Mouse (Mus musculus) midbrain, embryonic 11.5 days (tissue): ENCODE measurements around the gene Wwox. TPM values are rescaled to one million over a fixed set of nuclear protein-coding genes. Genes with fewer than 3 reads are reported as not detected.
A peak's percentile ranks its signal among the peaks of the same experiment; 100 is the strongest.

Experiments used
- ATAC-seq: fragments of 200-750 bp; cut with Nextera tagmentation; 2 replicates; pipeline ENCODE4 v1.8.0; 2017; ENCODE audit warnings: moderate TSS enrichment, moderate library complexity; ENCODE audit not compliant: low FRiP score
- DNase-seq: peaks from one replicate; pipeline ENCODE4 v3.0.0; 2015; ENCODE audit warnings: low spot score; ENCODE audit errors: missing footprints
- H3K27ac ChIP-seq: fragments of 300-500 bp; sonication (generic); 2 replicates; pipeline ENCODE4 v1.5.1; 2014; ENCODE audit warnings: low read depth, low read length
- H3K27me3 ChIP-seq: fragments of 300-500 bp; sonication (generic); 2 replicates; pipeline ENCODE4 v1.6.1; 2014; ENCODE audit warnings: mild to moderate bottlenecking, low read length, moderate library complexity, mixed read lengths; ENCODE audit not compliant: control insufficient read depth, insufficient read depth
- H3K36me3 ChIP-seq: fragments of 300-500 bp; sonication (generic); 2 replicates; pipeline ENCODE4 v1.6.1; 2014; ENCODE audit warnings: mild to moderate bottlenecking, low read length, moderate library complexity, mixed read lengths; ENCODE audit not compliant: control insufficient read depth, insufficient read depth
- H3K4me1 ChIP-seq: fragments of 300-500 bp; sonication (generic); 2 replicates; pipeline ENCODE4 v1.6.1; 2014; ENCODE audit warnings: low read length; ENCODE audit not compliant: control insufficient read depth, insufficient read depth
- H3K4me2 ChIP-seq: fragments of 300-500 bp; sonication (generic); 2 replicates; pipeline ENCODE4 v1.6.1; 2014; ENCODE audit warnings: mild to moderate bottlenecking, moderate library complexity
- H3K4me3 ChIP-seq: fragments of 300-500 bp; sonication (generic); 2 replicates; pipeline ENCODE4 v1.5.1; 2014; ENCODE audit warnings: low read depth, low read length
- H3K9ac ChIP-seq: fragments of 300-500 bp; sonication (generic); 2 replicates; pipeline ENCODE4 v1.6.1; 2014; ENCODE audit warnings: low read length
- H3K9me3 ChIP-seq: fragments of 300-500 bp; sonication (generic); 2 replicates; pipeline ENCODE4 v1.6.1; 2016; ENCODE audit warnings: low read length; ENCODE audit not compliant: control insufficient read depth
- WGBS: fragments of 180-500 bp; shearing (Covaris S2); extraction: QIAGEN DNeasy Blood & Tissue Kit; methylation state at CpG from one replicate; pipeline ENCODE4 v1.1.7; 2014; 5-methylcytosine and 5-hydroxymethylcytosine counted together
- polyA plus RNA-seq: library from polyadenylated mRNA; unstranded; fragments of >200 nt; fragmentation: Nextera tagmentation; extraction: Ambion mirVana; gene quantifications from 2 replicates; pipeline ENCODE4 v1.2.1, GENCODE M21; 2014

Wwox gene
- polyA plus RNA-seq, 1 experiment from 2014 or later = 12.1 TPM

- H3K4me3 ChIP-seq = no peak overlapping the region
- 27% methylated on average over 9 of the region's 9 CpGs for WGBS
- H3K27me3 ChIP-seq = no peaks in the 10 kb centered on the region; the same call in 1 of the 2 replicates
- no peak overlapping the region for H3K4me2 ChIP-seq
- no peak overlapping the region for H3K9ac ChIP-seq
- H3K4me1 ChIP-seq = peaks cover 3% of the 10 kb centered on the region; the same call in 1 of the 2 replicates
- H3K9me3 ChIP-seq = no peaks in the 10 kb centered on the region
- DNase-seq (no peak), ATAC-seq (no peak)
- H3K36me3 ChIP-seq = no peaks in the 10 kb centered on the region
- no peak overlapping the region for H3K27ac ChIP-seq
These were observed 798.1 kb downstream of the Wwox start for GRCm38 (mm10) chr8:115237596-115237995.

- no peak overlapping the region for H3K27ac ChIP-seq
- 25% methylated on average over 9 of the region's 9 CpGs for WGBS
- H3K9me3 ChIP-seq = no peaks in the 10 kb centered on the region
- H3K36me3 ChIP-seq = no peaks in the 10 kb centered on the region
- H3K4me3 ChIP-seq = no peak overlapping the region
- 0 out of 2 replicates have a peak, but pooled peaks have one; percentile 16 for ATAC-seq
- no peak for DNase-seq
- H3K4me1 ChIP-seq = no peaks in the 10 kb centered on the region
- H3K27me3 ChIP-seq = no peaks in the 10 kb centered on the region
- H3K9ac ChIP-seq = no peak overlapping the region
- H3K4me2 ChIP-seq = no peak overlapping the region
These were observed 804.1 kb downstream of the Wwox start for GRCm38 (mm10) chr8:115243465-115244027.

GRCm38 (mm10) chr8:115249688-115250366, 810.4 kb downstream of the Wwox start:
- peak; percentile 22; the same call in 1 of the 2 replicates for ATAC-seq
- Histone ChIP-seq H3K9me3 (no peaks in the 10 kb centered on the region), H3K4me3 (no peak overlapping the region), H3K4me1 (peaks cover 4% of the 10 kb centered on the region; the same call in 1 of the 2 replicates), H3K27me3 (no peaks in the 10 kb centered on the region), H3K36me3 (no peaks in the 10 kb centered on the region), H3K9ac (no peak overlapping the region), H3K4me2 (peak overlapping the region; percentile 14; the same call in 1 of the 2 replicates), H3K27ac (no peak overlapping the region)
- 39% methylated on average over 22 of the region's 22 CpGs for WGBS
- peak; percentile 89 for DNase-seq

- no peaks in the 10 kb centered on the region for H3K4me1 ChIP-seq
These were observed 816.1 kb downstream of the Wwox start for GRCm38 (mm10) chr8:115255550-115255949.

GRCm38 (mm10) chr8:115257417-115257816, 818.0 kb downstream of the Wwox start:
- ATAC-seq = no peak
- no peak for DNase-seq
- Histone ChIP-seq H3K9me3 (no peaks in the 10 kb centered on the region), H3K27ac (no peak overlapping the region), H3K4me3 (no peak overlapping the region), H3K36me3 (no peaks in the 10 kb centered on the region), H3K4me1 (no peaks in the 10 kb centered on the region), H3K9ac (no peak overlapping the region), H3K27me3 (no peaks in the 10 kb centered on the region), H3K4me2 (no peak overlapping the region)
- 92% methylated on average over 17 of the region's 17 CpGs for WGBS

More at GRCm38 (mm10) chr8:115255550-115255949, 816.1 kb downstream of the Wwox start:
- WGBS = 89% methylated on average over 13 of the region's 13 CpGs
- H3K9me3 ChIP-seq = no peaks in the 10 kb centered on the region
- no peak overlapping the region for H3K4me2 ChIP-seq
- no peaks in the 10 kb centered on the region for H3K36me3 ChIP-seq
- no peak overlapping the region for H3K4me3 ChIP-seq
- ATAC-seq (no peak), DNase-seq (no peak)
- H3K27ac ChIP-seq = no peak overlapping the region
- no peak overlapping the region for H3K9ac ChIP-seq
- no peaks in the 10 kb centered on the region for H3K27me3 ChIP-seq

GRCm38 (mm10) chr8:115259806-115260205, 820.4 kb downstream of the Wwox start:
- Histone ChIP-seq H3K4me3 (no peak overlapping the region), H3K4me2 (no peak overlapping the region), H3K9ac (no peak overlapping the region), H3K4me1 (no peaks in the 10 kb centered on the region), H3K9me3 (no peaks in the 10 kb centered on the region), H3K27ac (no peak overlapping the region), H3K27me3 (no peaks in the 10 kb centered on the region), H3K36me3 (no peaks in the 10 kb centered on the region)
- no peak for DNase-seq
- WGBS = 56% methylated on average over 12 of the region's 12 CpGs
- no peak for ATAC-seq

GRCm38 (mm10) chr8:115267196-115267595, 827.7 kb downstream of the Wwox start:
- WGBS = 85% methylated on average over 11 of the region's 11 CpGs
- ATAC-seq (no peak), DNase-seq (no peak)

GRCm38 (mm10) chr8:115269601-115270000, 830.1 kb downstream of the Wwox start:
- Histone ChIP-seq H3K27ac (no peak overlapping the region), H3K27me3 (no peaks in the 10 kb centered on the region), H3K9me3 (no peaks in the 10 kb centered on the region), H3K9ac (no peak overlapping the region), H3K4me3 (no peak overlapping the region), H3K36me3 (no peaks in the 10 kb centered on the region), H3K4me1 (no peaks in the 10 kb centered on the region), H3K4me2 (no peak overlapping the region)
- DNase-seq = no peak
- WGBS = 62% methylated on average over 4 of the region's 4 CpGs
- ATAC-seq = no peak

More at GRCm38 (mm10) chr8:115267196-115267595, 827.7 kb downstream of the Wwox start:
- H3K27ac ChIP-seq = no peak overlapping the region
- no peaks in the 10 kb centered on the region for H3K36me3 ChIP-seq
- H3K4me2 ChIP-seq = no peak overlapping the region
- H3K9me3 ChIP-seq = no peaks in the 10 kb centered on the region
- H3K9ac ChIP-seq = no peak overlapping the region
- no peaks in the 10 kb centered on the region for H3K4me1 ChIP-seq
- no peak overlapping the region for H3K4me3 ChIP-seq
- no peaks in the 10 kb centered on the region for H3K27me3 ChIP-seq

GRCm38 (mm10) chr8:115273976-115274375, 834.5 kb downstream of the Wwox start:
- H3K4me1 ChIP-seq = no peaks in the 10 kb centered on the region
- 74% methylated on average over 6 of the region's 6 CpGs for WGBS
- DNase-seq = no peak
- no peak overlapping the region for H3K9ac ChIP-seq
- no peak overlapping the region for H3K4me3 ChIP-seq
- H3K27ac ChIP-seq = no peak overlapping the region
- H3K27me3 ChIP-seq = no peaks in the 10 kb centered on the region
- H3K9me3 ChIP-seq = no peaks in the 10 kb centered on the region
- H3K36me3 ChIP-seq = no peaks in the 10 kb centered on the region
- ATAC-seq = no peak
- no peak overlapping the region for H3K4me2 ChIP-seq
